Mouse (Mus musculus): ENCODE measurements around the gene Efcab6.

DNA sequence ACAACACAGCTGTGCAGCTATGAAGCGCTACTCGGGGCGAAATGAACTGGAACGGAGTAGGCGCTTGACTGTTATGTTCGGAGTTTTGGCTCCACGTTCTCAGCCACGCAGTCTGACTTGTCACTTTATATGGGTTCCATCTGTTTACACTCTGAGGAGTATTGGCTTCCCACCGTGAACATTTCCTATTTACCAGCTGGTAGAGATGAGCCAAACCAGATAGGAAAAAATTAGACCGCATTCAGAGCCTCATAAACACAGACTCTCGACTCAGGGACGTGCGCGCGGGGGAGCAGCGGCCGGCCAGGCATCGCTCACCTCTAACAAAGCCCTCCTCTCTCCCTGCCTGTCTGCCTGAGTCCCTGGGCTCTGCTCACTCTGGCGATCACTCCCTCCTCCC lies 67.1 kb downstream of the Efcab6 start:
- no peak for TF ChIP-seq POLR2A (IDR thresholded peaks at IDR 0.05; ENCODE audit: insufficient read depth, low read length)
- TF ChIP-seq CTCF (IDR thresholded peaks at IDR 0.05; ENCODE audit: low read depth, low read length), result no peak

All from ES-Bruce4 (cell line).